Mouse (Mus musculus) telencephalon, adult 2 months (tissue): Measurements from ENCODE around the gene Lhpp.
A peak's percentile ranks its signal among the peaks of the same experiment; 100 is the strongest.

ENCODE experiments used
- DNase-seq: peaks from one replicate; pipeline ENCODE4 v3.0.0-alpha.2; 2011; ENCODE audit warnings: low read depth, low spot score

The Lhpp gene

DNA sequence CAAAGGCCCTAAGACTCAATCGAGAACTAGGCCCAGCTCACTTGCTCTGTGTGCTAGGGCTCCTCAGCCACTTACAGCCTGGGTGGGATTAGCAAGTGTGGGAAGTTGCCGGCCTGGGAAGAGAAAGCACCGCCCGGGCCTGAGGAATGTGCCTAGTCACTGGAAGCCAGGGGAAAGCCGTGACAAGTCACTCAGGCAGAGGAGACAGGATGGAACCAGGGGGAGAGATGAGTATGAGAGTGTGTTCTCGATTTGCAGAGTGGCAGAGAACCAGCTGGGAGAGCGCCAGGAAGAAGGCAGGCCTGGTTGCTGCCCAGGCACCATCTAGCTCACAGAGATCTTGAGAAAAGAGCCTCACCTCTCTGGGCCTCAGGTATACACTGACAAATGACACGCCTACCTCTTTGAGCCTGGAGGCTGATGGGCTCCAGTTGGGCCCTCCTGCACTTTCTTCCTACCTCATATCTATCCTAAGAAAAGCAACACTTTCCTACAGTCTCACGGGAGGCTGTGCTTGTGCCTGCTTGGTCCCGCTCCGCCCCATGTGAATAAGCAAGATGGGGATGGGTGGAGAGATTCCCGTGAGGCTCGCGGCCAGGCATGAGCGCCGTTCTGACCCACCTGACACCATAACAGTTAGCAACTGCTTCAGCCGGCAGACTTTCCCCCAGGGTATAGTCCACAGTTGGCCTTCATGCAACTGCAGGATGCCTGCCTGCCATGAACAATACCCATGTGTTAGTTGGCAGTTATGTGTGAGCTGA, 125.8 kb downstream of the Lhpp start:
- peak; percentile 55 for DNase-seq

DNA sequence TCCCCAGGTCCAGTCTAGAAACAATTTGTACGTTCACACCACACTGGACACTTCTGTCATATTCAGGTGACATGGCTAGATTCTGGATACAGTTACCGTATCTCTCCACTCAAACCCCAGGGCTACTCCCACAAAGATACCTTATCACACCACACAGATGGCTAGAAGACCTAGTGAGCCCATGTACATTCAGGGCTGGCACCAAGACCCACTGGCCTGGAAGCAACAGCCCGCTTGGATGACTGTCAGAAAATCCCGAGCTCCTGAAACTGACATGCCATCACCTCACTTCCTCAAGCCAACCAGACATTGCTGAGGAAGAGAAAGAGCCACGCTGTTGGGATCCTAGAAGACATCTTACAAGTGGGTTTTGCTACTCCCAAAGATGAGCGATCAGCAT, 128.4 kb downstream of the Lhpp start:
- DNase-seq = no peak

DNA sequence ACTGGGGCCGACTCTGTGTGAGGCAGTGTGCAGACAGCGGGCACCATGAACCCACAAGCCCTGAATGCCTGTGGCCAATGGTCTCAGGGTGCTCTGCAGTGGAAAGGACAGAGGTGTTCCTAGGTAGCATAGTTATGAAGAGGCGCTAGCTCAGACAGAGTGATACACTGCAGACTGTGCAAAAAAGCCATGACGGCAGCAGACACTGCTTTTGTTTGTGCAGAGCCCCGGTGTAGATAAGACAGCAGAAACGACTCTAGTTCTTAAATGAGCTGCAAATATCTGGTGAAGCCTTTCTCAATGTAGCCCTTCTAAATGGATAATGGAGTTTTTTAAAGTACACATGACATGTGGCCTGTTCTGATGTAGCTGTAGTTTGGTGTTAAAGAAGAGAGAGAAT, 129.4 kb downstream of the Lhpp start:
- no peak for DNase-seq

DNA sequence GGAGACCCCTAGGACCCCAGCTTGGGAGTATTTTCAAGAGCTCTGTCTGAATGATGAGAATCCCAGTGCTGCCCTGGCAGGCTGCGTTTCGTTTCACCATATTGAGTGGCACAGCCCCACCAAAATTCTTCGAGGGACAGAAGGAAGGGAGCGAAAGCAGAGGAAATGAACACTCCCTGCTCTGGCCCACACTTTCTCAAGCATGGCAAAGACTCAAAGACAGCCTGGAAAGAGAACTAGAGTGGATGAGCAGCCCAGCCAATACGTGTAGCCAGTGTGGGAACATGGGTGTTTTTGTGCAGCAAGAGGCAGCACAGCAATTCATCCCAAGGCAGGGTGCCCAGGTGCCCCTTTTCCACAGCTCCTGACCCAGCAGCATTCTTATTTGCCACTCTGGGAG, 132.5 kb downstream of the Lhpp start:
- DNase-seq = no peak

DNA sequence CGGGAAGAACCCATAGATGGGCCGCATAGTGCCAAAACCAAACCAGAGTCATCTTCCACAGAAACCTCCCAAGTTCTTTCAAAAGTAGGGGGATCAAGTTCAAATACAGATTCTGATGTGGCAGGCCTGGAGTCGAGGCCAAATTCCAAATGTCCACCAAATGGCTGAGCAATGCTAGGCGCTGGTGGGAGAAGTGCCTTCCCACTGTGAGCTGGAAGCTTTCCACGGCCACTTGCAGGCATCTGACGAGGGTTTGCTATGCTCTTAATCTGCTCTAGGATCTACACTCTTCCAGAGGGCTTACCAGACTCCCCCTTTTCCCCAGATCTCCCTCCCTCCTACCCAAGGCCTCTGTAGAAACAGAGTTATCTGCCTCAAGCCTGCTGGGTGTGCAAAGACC, 136.7 kb downstream of the Lhpp start:
- no peak for DNase-seq

DNA sequence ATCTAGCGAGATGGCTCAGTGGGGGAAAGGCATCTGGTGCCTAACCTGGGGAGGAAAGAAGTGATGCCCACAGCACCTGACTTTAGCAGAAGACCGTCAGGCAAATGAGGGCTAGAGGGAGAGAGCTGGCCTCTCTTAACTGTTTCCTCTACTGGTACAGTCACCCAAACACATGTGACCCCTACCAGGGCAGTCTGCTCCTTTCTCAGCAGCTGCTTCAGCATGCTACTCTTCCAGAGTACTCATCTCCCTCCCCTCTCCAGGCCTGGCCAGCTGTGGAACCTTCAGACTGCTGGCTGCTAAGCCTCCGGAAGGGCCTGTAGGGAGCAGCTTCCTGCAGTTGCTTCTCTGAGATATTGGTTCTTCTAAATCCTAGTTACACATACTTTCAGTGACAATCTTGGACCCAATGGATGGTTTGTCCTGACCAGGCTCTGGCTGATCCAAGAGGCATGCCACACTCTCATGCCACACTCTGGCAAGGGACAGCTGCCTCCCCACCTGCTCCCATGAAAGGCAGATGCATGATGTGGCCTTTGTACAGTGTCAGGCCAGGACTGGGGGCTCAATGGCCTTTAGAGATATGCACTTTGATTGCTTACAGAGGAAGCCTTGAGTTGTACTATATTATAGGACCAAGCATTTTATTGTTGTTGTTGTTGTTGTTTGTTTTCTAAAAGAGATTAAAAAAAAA, 137.8 kb downstream of the Lhpp start:
- DNase-seq = no peak

DNA sequence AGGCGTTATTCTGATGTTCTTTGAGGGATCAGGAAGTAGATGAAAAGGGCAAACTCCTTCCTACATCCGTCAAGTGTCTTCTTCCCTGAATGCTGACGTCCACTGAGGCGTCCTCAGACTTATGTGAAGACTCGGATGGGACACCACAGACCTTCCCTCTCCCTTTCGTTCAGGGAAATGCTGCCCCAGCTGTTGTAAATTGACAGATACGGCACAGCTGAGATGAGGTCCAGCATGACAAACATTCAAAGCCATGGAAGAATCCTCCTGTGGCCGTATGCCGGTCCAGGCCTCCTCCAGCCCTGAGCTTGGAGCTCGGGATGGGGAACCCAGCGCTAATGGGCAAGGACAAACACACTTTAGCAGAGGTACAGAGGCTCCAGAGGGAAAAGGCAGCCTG, 139.1 kb downstream of the Lhpp start:
- no peak for DNase-seq

DNA sequence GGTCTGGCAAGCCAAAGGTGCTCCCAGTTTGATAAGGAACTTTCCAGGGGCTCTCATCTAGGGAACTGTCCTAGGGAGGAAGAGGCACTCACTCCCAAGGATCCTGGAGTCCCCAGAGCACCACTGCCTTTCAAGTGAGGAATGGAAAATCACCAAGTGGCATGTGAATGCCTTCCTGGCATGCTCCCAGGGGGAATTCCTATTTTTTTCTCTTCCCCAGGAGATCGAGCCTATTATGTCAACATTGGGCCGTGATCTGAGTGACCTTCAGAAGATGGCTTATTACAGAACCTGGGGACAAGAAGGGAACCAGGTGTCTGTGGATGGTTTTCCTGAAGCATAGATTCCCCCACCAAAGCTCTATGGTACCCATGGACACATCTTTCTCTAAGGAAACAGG, 141.3 kb downstream of the Lhpp start:
- DNase-seq = no peak

DNA sequence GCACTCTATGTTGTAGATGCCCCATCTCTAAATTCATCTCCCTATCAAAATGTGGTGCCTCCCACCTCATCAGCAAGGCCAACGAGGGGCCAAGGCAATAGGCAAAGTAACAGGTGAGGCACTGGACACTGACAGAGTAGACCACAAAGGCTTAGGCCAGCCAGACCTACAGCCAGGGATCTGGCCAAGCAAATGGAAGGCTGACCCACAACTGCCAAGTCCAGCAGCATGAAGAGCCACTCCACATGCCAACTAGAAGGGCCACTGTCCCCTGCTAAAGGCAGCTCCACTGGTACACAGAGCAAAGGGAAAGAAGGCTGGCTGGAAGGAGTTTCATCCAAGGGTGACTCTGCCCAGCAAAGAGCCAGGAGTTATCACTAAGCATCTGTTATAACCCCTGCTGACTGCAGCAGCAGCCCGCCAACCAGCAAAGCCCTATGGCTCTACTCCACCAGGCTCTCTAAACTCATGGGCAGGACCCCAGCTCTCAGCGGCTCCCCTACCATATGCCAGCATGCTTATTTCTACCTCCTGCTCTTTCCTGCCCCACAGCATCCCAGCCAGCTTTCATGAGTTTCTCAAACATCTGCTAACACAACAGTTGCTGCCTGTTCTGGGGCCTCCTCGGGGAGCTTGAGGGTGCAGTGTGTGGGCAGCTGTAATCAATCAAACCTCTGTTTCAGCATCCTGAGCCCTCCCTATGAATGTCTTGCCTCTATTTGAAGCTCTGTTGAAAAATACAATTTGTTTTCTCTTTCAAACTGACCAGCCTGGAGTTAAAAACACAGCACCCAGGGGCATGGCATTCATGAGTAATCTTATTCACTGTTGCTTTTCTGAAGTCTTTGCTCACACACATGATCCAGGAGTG, 143.3 kb downstream of the Lhpp start:
- DNase-seq = no peak

DNA sequence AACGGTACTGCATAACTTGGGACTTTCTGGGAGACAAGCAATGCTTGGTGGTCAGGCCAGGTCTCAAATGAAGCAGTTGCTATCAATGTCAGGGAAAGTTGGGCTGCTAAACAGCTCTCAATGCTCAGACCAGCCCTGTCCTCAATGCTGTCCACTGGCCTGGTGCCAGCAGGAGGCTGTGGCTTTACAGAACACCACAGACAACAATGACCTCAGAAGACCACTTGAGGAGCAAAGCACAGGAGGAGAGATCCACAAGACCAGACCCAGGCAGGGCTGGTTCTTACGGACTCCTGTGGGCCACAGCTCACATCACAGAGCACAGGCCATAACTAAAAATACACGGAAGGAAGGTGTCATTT, 143.9 kb downstream of the Lhpp start:
- no peak for DNase-seq
